Mouse (Mus musculus) myocyte (in vitro differentiated cells): ENCODE measurements around the gene Atxn3.

Experiments used
- MYOD1 ChIP-seq, 3 experiments: IDR thresholded peaks; one replicate each; pipeline ENCODE4 v1.6.1; 2011; ENCODE audit warnings: control low read depth in 2 of 3, low read depth in 2 of 3, mild to moderate bottlenecking in 2 of 3, moderate library complexity in 1 of 3; ENCODE audit not compliant: insufficient read length in 2 of 3, control insufficient read depth in 1 of 3
- MYOG ChIP-seq, 3 experiments: IDR thresholded peaks; one replicate each; pipeline ENCODE4 v1.6.1; 2011; ENCODE audit warnings: control low read depth in 2 of 3, low read depth in 2 of 3, mild to moderate bottlenecking in 2 of 3; ENCODE audit not compliant: insufficient read length in 2 of 3, control insufficient read depth in 1 of 3, insufficient read depth in 1 of 3
- POLR2A ChIP-seq: IDR thresholded peaks from one replicate; pipeline ENCODE4 v1.6.1; 2011; ENCODE audit warnings: low read depth, mild to moderate bottlenecking, control low read depth, moderate library complexity; ENCODE audit not compliant: insufficient read length
- USF1 ChIP-seq: IDR thresholded peaks from one replicate; pipeline ENCODE4 v1.6.1; 2011; ENCODE audit warnings: low read depth, mild to moderate bottlenecking, control low read depth, moderate library complexity

DNA sequence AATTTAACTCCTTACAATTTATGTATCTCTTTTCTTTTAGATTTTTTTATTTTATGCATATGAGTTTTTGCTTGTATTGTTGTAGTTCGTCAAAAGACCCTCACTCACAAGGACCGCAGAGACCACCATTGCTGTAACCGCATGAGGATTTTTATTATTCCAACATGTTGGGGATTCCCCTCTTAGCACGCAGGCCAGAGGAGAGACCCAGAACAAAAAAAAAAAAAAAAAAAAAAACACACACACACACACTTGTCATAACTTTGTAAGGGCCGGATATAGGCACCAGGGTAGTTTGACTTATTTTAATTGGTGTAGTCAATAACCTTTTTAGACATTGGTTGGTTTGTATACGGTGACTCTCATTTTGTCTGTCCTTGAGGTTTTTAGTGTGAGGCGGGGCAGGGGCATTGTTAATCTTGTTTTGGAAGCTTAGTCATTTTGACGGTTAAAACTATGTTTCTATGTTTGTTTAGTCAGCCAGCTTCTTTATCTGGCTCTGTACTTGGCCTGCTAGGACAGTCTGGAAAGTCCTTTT, 21.2 kb upstream of the Atxn3 start:
- TF ChIP-seq MYOG (IDR thresholded peaks at IDR 0.05; ENCODE audit: control insufficient read depth in 1 of 3, insufficient read depth in 1 of 3, insufficient read length in 2 of 3, low read depth in 2 of 3) (no peak), POLR2A (no peak), USF1 (no peak), MYOD1 (IDR thresholded peaks at IDR 0.05; ENCODE audit: control insufficient read depth in 1 of 3, insufficient read length in 2 of 3, low read depth in 2 of 3) (no peak)
